Mouse (Mus musculus): Measurements from ENCODE around the gene C1ra.
A peak's percentile ranks its signal among the peaks of the same experiment; 100 is the strongest.
"Not testable (repeated sequence)": the region's sequence is repeated elsewhere in the genome, so short reads cannot be mapped to it uniquely, and the experiment has no call there.

C1ra gene

DNA sequence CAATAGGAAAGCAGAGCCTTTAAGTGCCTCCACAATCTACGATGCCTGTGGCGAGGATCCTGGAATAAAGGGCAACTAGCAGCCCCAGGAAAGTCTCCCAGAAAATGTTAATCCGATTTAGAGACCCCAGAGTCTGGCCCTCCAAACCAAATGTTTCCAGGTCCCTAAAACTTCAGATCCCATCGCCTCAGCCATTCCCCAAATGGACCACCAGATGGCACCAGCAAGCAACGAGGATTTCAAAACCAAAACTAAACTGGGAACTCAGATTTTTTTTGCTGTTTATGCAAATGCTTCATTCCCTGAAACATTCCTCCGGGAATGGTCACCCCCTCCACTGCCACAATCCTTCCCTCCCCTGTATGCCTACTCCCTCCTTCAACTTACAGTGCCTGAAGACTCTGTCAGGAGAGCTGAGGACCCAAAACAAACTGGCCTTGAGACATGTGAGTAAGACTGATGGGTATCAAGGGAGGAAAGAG is at the start of gene C1ra:
C1ra (plus strand) TSS at position 51 of the 482 bp plus-strand sequence.
- DNase-seq (ENCODE audit: low read depth), result peak; percentile 25

DNA sequence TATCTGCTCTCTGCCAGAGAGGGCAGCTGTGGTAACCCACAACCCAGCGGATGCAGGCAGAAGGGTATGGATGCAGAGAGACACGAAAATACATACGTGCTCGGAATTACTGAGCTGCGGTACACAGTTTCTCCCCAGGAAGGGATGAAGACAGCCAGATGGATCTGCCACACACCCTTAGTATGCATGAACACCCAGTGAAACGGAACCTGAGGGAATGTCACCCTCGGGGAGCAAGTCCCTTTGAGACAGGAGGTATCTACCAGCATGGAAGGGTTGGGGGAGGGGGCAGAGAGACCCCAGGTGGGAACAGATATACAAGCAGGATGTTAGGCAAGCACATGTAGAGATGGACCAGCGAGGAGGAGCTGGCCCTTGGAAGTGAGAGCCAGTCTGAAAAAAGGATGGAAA is 48.3 kb upstream of the C1ra start:
- DNase-seq (ENCODE audit: low read depth), result no peak

DNA sequence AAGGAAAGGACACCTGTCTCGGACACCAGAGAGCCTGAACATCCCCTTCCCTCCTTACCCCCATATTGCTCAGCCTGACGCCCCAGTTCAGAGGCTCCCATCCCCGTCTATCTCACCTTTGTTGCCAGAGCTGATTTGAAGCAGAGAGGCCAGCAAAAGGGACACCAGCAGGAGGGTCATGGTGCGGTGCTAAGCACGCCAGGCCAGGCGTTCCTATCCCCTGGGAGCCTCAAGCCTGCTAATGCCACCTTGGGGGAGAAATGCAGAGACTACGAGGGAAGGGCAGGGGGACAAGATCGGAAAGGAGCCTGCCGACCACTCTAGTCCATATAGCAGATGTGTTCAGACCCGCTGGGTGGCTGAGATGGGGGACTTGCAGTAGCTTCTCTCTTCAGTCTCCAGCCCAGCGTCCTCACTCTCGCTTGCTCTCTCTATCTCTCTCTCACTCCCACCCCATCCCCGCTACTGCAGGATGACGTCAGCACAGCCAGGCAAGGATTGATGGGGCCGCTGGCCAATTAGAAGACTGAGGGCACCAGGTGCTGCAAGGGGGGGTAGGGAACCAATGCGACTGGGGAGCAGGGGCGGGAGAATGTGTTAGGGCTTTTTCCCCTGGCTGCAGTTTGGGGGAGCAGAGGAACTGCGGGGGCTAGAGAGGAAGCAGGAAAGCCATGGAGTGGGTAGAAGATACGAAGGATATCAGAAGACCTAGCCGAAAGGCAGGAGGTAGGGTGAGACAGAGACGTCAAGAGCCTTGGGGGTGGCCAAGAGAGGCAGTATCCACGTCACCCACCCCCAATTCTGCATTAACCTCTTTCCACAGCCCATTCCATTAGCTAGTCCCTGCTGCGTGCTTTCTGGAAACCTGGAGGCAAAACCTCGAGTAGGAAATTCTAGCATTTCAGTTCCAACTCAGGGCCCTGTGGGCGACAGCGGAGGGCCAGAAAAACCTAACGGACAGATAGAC is 47.6 kb upstream of the C1ra start, which contains the start of gene Clstn3:
Clstn3 (minus strand) TSS at position 490 of the 967 bp plus-strand sequence.
- peak; percentile 86 for DNase-seq (ENCODE audit: low read depth)

DNA sequence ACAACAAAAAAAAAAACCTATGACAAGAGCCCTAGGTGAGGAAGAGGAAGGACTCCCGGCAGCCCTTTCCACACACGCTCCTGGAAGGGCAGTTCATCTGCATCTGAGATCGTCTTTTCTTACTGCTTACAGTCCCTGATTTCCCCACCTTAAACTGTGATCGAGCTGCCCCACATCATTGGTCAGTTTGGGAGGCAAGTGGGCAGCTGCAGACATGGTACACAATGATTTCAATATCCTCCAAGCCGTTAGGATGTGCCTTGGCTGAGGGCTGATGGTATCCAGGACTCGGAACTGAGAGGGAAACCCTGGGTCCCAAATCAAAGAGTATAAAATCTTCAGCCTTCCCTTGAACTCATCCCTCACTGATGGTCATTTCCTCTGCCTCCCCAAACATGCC is 46.9 kb upstream of the C1ra start:
- no peak for DNase-seq (ENCODE audit: low read depth)

DNA sequence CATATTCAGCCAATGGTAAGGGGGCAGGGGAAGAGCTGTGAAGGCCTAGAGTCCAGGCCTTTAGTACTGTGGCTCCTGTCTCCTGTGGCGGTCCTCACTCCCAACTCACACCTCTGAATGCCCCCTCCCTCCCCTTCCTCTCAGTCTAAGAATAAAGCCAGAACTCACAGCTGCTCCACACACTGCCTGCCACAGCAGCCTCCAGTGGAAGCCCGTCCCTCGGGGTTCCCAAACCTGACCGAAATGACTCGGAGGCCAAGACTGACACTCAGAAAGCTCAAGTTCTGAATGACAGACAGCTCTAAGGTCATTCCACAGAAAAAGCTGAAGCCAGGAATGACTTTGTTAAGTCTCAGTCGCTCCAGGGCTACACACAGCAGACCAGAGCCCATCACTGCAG is 46.5 kb upstream of the C1ra start:
- DNase-seq (ENCODE audit: low read depth), result no peak

DNA sequence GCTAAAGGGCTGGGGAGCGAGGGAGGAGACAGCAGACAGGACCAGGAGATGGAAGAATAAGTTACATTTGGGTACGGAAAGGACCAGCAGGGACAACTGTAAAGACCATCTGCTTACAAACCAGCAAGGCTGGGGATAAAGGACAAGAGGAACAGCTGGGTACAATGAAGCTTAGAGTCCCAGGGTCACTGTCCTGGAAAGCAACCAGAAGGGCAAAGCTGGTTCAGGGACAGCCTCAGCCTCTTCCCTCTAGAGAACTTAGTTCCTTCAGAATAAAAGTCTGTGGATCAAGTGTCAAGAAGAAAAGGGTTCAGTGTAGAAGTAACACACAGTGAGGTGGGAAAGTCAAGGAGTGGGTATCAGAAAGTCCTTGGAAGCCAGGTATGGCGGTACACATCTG is 41.1 kb upstream of the C1ra start:
- DNase-seq (ENCODE audit: low read depth), result no peak

DNA sequence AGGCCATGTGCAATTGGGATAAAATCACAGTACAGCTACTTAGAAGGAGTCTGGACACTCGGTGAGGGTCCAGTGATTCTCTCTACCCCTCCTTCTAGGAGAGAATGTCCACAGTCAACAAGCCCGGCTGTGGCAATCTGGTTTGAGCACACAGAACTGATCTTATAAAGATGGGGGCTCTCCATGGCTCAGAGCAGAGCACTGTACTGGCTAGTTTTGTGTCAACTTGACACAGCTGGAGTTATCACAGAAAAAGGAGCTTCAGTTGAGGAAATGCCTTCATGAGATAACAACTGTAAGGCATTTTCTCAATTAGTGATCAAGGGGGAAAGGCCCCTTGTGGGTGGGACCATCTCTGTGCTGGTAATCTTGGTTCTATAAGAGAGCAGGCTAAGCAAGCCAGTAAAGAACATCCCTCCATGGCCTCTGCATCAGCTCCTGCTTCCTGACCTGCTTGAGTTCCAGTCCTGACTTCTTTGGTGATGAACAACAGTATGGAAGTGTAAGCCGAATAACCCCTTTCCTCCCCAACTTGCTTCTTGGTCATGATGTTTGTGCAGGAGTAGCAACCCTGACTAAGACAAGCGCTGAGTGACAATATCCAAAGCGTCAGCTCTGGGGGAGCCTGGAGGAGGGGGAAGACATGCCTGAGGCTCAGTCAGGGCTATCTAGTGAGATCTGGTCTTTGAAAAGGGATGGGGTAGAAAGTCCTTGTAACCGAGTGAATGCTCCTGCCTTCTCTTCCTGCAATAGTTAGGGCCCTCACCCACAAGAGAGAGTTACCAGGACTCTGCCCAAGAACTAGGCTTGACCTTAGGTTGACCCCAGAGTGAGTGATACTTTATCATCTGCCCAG is 40.2 kb upstream of the C1ra start:
- DNase-seq (ENCODE audit: low read depth), result not testable (repeated sequence)

DNA sequence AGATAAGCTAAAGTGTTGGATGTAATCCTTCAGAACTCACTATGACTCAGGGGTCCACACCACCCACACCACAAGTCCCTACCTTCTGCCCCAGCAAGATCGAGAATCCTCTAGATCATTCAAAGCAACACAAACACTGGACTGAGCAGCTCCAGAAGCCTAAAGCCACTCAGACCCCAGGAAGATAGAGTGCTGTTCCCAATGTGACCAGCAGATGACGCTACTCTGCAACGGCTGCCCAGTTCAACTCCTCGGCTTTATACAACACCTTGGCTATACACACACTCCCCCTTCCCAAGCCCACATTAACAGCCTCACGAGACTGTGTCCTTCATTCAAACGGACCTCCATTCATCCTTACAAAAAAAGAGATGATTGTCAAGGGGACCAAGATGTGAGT is 39.4 kb upstream of the C1ra start:
- peak; percentile 64 for DNase-seq (ENCODE audit: low read depth)

DNA sequence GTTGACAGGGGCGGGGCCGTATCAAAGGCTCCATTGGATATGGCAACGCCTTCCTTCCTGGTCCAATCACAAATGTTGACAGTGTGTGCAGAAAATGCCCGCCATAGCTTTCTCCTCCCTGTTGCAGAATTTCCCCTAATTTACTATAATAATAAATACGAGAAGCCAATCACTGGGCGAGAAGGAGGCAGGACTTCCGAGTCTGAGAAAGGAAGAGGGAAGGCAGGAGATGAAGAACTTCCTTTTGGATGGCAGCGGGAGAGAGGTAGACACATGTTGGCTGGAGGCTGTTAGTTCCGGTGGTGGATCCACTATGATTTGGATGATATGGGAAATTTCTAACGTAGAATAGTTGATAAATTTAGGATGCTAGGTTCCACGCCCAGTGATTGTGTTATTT is 37.6 kb upstream of the C1ra start:
- no peak for DNase-seq (ENCODE audit: low read depth)

DNA sequence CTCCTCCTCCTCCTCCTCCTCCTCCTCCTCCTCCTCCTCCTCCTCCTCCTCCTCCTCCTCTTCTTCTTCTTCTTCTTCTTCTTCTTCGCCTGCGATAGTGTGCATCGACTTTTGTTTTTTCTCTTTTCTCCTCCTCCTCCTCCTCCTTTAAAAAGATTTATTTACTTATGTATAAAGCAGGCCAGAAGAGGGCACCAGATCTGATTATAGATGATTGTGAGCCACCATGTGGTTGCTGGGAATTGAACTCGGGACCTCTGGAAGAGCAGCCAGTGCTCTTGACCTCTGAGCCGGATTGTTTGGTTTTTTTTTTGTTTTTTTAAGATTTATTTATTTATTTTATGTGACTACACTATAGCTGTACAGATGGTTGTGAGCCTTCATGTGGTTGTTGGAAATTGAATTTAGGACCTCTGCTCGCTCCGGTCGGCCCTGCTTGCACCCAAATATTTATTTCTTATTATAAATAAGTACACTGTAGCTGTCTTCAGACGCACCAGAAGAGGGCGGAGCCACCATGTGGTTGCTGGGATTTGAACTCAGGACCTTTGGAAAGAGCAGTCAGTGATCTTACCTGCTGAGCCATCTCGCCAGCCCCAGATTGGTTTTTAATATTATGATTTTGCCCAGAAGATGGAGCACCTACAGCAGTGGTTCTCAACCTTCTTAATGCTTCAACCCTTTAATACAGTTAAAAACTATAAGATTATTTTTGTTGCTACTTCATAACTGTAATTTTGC is 36.7 kb upstream of the C1ra start:
- DNase-seq (ENCODE audit: low read depth), result not testable (repeated sequence)

DNA sequence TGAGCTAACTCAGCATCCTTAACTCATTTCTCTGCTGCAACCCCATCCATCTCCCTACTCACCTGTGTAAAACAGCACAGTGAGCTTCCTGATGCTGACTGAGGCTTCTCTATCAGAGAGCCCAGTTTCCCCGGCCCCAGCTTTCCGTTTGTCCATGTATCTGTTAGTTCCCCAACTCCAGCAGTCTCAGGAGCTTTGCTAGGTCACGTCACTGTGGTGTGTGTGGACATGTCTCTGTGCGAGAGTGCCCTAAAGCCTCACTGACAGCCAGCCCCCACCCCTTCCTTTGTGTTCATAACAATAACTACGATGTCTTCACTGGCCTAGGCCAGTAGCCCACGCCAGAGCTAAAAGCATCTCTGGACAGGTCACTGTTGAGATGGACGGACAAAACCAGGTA is 36.0 kb upstream of the C1ra start:
- DNase-seq (ENCODE audit: low read depth), result no peak

DNA sequence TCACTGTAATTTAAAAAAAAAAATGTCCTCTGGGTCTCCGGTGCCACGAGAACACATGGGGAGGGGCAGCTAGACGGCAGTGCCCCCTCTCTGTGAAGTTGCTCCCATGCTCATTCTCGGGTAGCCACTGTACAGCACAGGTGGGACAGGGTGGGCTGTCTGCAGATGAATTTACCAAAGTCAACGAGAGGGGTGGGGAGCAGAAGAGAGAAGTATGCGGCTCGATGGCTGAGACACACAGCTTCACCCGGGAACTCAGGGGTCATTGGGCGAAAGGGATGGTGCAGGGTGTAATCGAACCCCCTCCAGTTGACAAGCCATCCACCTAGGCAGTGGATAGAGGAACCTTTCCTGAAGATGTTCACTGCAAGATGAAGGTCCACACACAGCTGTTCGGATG is 35.4 kb upstream of the C1ra start:
- DNase-seq (ENCODE audit: low read depth), result no peak

DNA sequence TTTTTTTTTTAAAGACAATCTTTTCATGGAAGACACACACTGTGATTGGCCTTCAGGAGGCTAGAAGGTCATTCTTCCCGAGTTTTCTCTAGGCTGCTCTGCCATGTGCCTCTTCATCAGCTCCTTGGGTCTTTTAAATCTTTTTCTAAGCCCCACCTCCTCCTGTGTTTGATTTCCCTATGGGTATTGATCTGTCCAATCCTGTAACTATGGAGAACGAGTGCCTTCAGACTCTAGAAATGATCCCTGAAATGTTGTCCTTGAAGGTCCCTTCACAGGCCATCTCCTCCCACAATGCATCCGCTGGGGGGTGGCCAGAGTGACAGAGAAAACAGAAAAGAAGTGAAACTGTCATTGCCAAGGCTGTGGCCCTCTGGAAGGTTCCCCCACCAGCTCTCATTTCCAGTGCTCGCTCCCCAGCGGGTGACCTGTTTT is 35.0 kb upstream of the C1ra start:
- DNase-seq (ENCODE audit: low read depth), result no peak

DNA sequence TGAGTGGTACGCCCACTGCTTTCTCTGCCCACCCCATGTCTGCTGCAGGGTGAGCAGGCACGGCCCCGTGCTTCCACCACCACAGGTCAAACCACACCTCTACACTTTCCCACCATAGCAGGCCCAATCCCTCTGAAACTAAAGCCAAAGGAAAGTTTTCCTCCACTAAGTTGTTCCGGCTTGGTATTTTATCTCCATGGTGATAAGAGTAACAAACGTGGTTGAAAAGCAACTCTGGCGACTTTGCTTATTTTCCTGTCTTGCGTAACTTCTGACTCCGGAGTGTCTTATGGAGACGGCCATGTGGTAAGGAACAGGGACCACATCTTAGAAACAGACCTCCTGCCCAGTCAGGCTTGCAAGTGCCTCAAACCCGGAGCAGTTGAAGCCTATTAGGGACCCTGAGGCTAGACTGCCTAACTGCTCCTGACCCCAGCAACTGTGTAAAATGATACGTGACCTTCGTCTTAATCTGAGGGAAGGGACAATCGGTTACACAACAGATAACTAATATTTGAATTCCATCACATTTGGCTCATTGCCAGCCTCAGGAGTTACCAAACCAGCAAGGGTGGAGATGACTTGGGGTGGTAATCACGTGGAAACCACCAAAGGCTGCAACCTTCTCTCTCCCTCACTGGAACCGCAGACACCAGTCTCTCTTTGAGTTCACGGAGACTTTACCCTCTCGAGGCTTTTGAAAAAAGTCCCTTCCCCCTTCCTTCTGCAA is 34.1 kb upstream of the C1ra start:
- no peak for DNase-seq (ENCODE audit: low read depth)

DNA sequence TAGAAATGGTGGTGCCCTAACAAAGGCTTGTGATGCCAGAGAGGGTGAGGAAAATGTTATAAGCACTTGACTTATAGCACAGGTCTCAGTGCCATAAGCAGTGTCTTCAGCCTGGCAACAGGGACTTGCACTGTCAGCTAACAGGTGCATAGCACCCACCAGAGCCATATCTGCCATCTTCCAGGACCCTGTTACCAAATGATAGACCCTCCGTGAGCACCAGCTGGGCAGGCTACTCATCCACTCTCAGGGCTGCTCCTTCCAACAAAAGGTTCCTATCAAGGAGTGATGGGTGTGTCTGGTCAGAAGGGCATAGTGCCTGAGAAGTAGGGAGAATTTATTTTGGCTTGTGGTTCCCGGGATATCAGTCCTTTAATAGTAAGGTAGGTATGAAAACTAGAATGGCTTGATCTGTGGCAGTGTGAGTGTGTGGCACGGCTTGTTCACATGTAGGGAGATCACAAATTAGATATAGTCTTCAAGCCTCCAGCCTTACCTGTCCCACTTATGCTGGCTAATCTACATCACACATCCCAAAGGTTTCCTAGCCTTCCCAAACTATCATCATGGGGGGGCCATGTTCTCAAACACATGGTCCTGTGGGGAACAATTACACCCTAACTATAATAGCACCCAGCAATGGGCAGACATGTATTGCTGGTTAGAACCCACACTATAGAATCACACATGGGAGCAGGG is 33.2 kb upstream of the C1ra start:
- DNase-seq (ENCODE audit: low read depth), result no peak

DNA sequence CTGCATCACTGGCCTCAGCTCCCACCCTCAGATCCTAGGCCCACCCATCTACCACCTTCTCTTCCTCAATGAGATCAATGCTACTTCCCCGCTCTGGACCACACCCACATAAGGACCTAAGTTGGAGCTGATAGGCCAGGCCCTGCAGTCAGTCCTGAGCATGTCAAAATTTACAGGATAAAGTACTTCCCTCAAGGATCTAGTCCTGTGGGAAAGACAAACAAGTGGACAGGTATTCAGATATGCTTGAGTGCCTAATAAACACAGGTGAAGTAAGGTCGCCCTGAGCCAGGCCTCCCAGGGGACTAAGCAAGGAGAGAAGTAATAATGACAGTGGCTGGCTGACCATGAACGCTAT is 32.7 kb upstream of the C1ra start:
- no peak for DNase-seq (ENCODE audit: low read depth)

DNA sequence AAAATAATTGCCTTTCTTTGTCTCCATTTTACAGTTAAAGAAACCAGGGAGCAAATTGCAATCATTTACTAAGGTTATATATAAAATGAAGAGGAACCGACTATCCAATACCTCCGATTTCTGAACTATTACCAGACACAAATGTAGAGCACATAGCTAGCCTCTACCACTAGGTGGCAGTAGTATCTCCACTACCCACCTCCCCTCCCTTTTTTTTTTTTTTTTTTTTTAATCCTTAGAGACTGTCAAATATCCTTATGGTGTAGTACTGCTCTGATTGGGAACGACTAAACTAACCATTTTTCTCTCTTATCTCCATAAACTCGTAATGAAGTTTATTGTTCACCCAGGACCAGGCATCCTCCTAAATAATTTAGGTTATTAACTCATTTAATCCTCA is 31.9 kb upstream of the C1ra start:
- no peak for DNase-seq (ENCODE audit: low read depth)

DNA sequence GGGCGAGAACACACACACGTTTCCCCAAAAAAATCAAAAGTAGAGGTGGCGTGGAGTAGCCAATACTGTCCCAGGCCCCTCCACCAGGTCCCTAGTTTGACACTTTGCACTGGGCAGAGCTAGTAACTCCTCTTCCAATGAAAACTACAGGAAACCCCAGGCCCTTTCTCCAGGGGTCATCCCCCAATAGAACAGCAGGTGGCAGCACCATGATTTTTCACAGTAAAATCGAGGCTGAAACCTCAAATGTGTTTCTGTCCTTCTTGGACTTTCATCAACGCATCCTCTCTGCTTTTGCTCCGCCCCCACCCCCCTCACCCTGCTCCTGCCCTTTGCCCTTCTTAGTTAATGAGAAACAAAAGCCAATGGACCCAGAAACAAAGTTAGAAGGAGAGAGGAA is 30.6 kb upstream of the C1ra start:
- no peak for DNase-seq (ENCODE audit: low read depth)

DNA sequence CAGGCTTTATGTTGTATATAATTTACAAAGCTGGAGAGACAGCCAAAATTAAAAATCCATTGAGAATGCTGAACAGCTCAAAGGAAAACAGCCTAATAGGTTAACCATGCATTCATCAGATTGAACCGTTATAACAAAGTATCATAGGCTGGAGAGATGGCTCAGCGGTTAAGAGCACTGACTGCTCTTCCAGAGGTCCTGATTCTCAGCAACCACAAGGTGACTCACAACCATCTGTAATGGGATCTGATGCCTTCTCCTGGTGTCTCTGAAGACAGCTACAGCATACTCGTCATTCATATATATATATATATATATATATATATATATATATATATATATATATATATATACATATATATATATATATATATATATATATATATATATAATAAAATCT is 28.4 kb upstream of the C1ra start:
- DNase-seq (ENCODE audit: low read depth), result not testable (repeated sequence)

DNA sequence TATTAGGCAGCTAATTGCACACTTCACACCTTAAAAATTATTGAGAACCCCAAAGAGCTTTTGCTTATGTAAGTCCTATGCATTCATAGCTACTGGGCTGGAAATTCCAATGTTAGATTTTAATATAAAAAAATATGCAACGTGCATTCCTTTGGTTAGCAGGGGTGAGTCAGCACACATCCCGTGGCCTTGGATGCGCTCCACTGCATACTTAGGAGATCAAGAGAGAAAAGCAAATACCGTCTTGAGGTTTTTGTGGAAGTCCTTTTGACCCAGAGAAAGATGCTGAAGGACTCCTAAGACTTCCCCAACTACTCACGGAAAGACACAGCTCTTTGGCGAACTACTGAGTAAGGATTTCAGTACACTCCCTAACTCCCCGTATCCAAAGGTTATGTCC is 27.4 kb upstream of the C1ra start:
- no peak for DNase-seq (ENCODE audit: low read depth)

Measured in c-Kit-positive CD71-positive TER-119-negative erythroid progenitor cells, embryonic 14.5 days (primary cell).